Mouse (Mus musculus): ENCODE data around the gene Snupn. TPM values are rescaled to one million over a fixed set of nuclear protein-coding genes. Genes with fewer than 3 reads are reported as not detected.
"Not testable (repeated sequence)": the region's sequence is repeated elsewhere in the genome, so short reads cannot be mapped to it uniquely, and the experiment has no call there.

Snupn gene
- polyA plus RNA-seq, 1 experiment from 2014 or later, result 28.5 TPM

GRCm38 (mm10) chr9:56937223-56938160 is 13.2 kb upstream of the Snupn start, which contains the start of gene Imp3:
Imp3 (plus strand) TSS chr9:56937475.
- whole genome bisulfite sequencing, result under 1% methylated on average over 67 of the region's 73 CpGs
- H3K36me3 ChIP-seq, result peaks cover 2% of the 10 kb centered on the region; the same call in 1 of the 2 replicates

GRCm38 (mm10) chr9:56938374-56938773 is 12.3 kb upstream of the Snupn start:
- ATAC-seq (ENCODE audit: low FRiP score), result no peak
- peak overlapping the region; percentile 91; the same call in 1 of the 2 replicates for H3K27ac ChIP-seq
- 6% methylated on average over 7 of the region's 7 CpGs for WGBS

More at GRCm38 (mm10) chr9:56937223-56938160, 13.2 kb upstream of the Snupn start, which contains the start of gene Imp3:
- peak within 1 kb of the TSS; percentile 89 for H3K4me3 ChIP-seq
- H3K27me3 ChIP-seq, result 0 out of 2 replicates have a peak, but pooled peaks cover 3% of the 10 kb centered on the region
- peak within 1 kb of the TSS; percentile 83 for H3K4me2 ChIP-seq
- peak within 1 kb of the TSS; percentile 91 for H3K27ac ChIP-seq
- H3K9me3 ChIP-seq, result no peaks in the 10 kb centered on the region
- H3K9ac ChIP-seq, result peak within 1 kb of the TSS; percentile 89
- peak; percentile 95 for ATAC-seq (ENCODE audit: low FRiP score)
- H3K4me1 ChIP-seq (replicated peaks), result peaks cover 32% of the 10 kb centered on the region

GRCm38 (mm10) chr9:56947481-56947880 is 3.2 kb upstream of the Snupn start:
- not testable (repeated sequence) for H3K36me3 ChIP-seq; H3K27ac ChIP-seq; H3K9me3 ChIP-seq; H3K4me3 ChIP-seq; H3K9ac ChIP-seq; H3K4me2 ChIP-seq; H3K27me3 ChIP-seq; ATAC-seq (ENCODE audit: low FRiP score)
- H3K4me1 ChIP-seq (replicated peaks), result peaks cover 14% of the 10 kb centered on the region
- WGBS, result 31% methylated on average over 3 of the region's 3 CpGs

More at GRCm38 (mm10) chr9:56938374-56938773, 12.3 kb upstream of the Snupn start:
- Histone ChIP-seq H3K4me1 (replicated peaks) (peaks cover 32% of the 10 kb centered on the region), H3K27me3 (0 out of 2 replicates have a peak, but pooled peaks cover 3% of the 10 kb centered on the region), H3K36me3 (peaks cover 2% of the 10 kb centered on the region; the same call in 1 of the 2 replicates), H3K9ac (peak overlapping the region; percentile 89), H3K4me2 (peak overlapping the region; percentile 83), H3K4me3 (peak overlapping the region; percentile 89), H3K9me3 (no peaks in the 10 kb centered on the region)

GRCm38 (mm10) chr9:56948699-56949098 is 2.0 kb upstream of the Snupn start:
- not testable (repeated sequence) for H3K27me3 ChIP-seq; H3K4me2 ChIP-seq; H3K9ac ChIP-seq; ATAC-seq (ENCODE audit: low FRiP score); H3K27ac ChIP-seq; H3K4me3 ChIP-seq; H3K9me3 ChIP-seq; H3K36me3 ChIP-seq
- 88% methylated on average over 5 of the region's 5 CpGs for WGBS
- peaks cover 14% of the 10 kb centered on the region for H3K4me1 ChIP-seq (replicated peaks)

GRCm38 (mm10) chr9:56949767-56950166 is 911 bp upstream of the Snupn start:
- no peaks in the 10 kb centered on the region for H3K27me3 ChIP-seq
- no peaks in the 10 kb centered on the region for H3K9me3 ChIP-seq
- peak overlapping the region; percentile 59 for H3K4me2 ChIP-seq
- 39% methylated on average over 13 of the region's 13 CpGs for WGBS
- no peak for ATAC-seq (ENCODE audit: low FRiP score)
- H3K4me1 ChIP-seq (replicated peaks), result peaks cover 14% of the 10 kb centered on the region
- no peaks in the 10 kb centered on the region for H3K36me3 ChIP-seq
- peak overlapping the region; percentile 56 for H3K4me3 ChIP-seq
- H3K27ac ChIP-seq, result no peak overlapping the region
- peak overlapping the region; percentile 68 for H3K9ac ChIP-seq

GRCm38 (mm10) chr9:56953562-56953961 is 2.9 kb downstream of the Snupn start:
- Histone ChIP-seq H3K9me3 (no peaks in the 10 kb centered on the region), H3K27me3 (no peaks in the 10 kb centered on the region), H3K4me2 (no peak overlapping the region), H3K4me1 (replicated peaks) (peaks cover 14% of the 10 kb centered on the region), H3K9ac (no peak overlapping the region), H3K4me3 (no peak overlapping the region), H3K36me3 (peaks cover 9% of the 10 kb centered on the region), H3K27ac (no peak overlapping the region)
- no peak for ATAC-seq (ENCODE audit: low FRiP score)
- WGBS, result 97% methylated on average over 1 of the region's 1 CpGs

GRCm38 (mm10) chr9:56956966-56957675 is 6.4 kb downstream of the Snupn start:
- Histone ChIP-seq H3K4me2 (no peak overlapping the region), H3K27ac (no peak overlapping the region), H3K9me3 (no peaks in the 10 kb centered on the region), H3K4me3 (no peak overlapping the region), H3K9ac (no peak overlapping the region), H3K36me3 (peaks cover 28% of the 10 kb centered on the region), H3K27me3 (no peaks in the 10 kb centered on the region), H3K4me1 (replicated peaks) (no peaks in the 10 kb centered on the region)
- no peak for ATAC-seq (ENCODE audit: low FRiP score)
- 90% methylated on average over 7 of the region's 7 CpGs for whole genome bisulfite sequencing

- H3K36me3 ChIP-seq, result peaks cover 43% of the 10 kb centered on the region
- H3K27ac ChIP-seq, result no peak overlapping the region
- no peaks in the 10 kb centered on the region for H3K9me3 ChIP-seq
- H3K27me3 ChIP-seq, result no peaks in the 10 kb centered on the region
- 93% methylated on average over 2 of the region's 2 CpGs for WGBS
- no peak overlapping the region for H3K4me2 ChIP-seq
- H3K4me3 ChIP-seq, result no peak overlapping the region
- no peaks in the 10 kb centered on the region for H3K4me1 ChIP-seq (replicated peaks)
- no peak for ATAC-seq (ENCODE audit: low FRiP score)
- H3K9ac ChIP-seq, result no peak overlapping the region
These were observed 8.0 kb downstream of the Snupn start for GRCm38 (mm10) chr9:56958689-56959088.

GRCm38 (mm10) chr9:56961591-56961990 is 10.9 kb downstream of the Snupn start:
- 95% methylated on average over 3 of the region's 3 CpGs for WGBS
- H3K36me3 ChIP-seq, result peaks cover 51% of the 10 kb centered on the region

GRCm38 (mm10) chr9:56970158-56970557 is 19.5 kb downstream of the Snupn start:
- no peaks in the 10 kb centered on the region for H3K27me3 ChIP-seq
- no peak overlapping the region for H3K4me3 ChIP-seq
- H3K36me3 ChIP-seq, result peaks cover 43% of the 10 kb centered on the region
- H3K9me3 ChIP-seq, result no peaks in the 10 kb centered on the region
- no peak overlapping the region for H3K4me2 ChIP-seq
- ATAC-seq (ENCODE audit: low FRiP score), result no peak
- no peak overlapping the region for H3K9ac ChIP-seq
- H3K27ac ChIP-seq, result no peak overlapping the region
- WGBS, result 92% methylated on average over 2 of the region's 2 CpGs
- H3K4me1 ChIP-seq (replicated peaks), result no peaks in the 10 kb centered on the region

More at GRCm38 (mm10) chr9:56961591-56961990, 10.9 kb downstream of the Snupn start:
- Histone ChIP-seq H3K4me1 (replicated peaks) (no peaks in the 10 kb centered on the region), H3K4me3 (no peak overlapping the region), H3K27ac (no peak overlapping the region), H3K9me3 (no peaks in the 10 kb centered on the region), H3K4me2 (no peak overlapping the region), H3K27me3 (no peaks in the 10 kb centered on the region), H3K9ac (no peak overlapping the region)
- ATAC-seq (ENCODE audit: low FRiP score), result no peak

- Histone ChIP-seq H3K27ac (no peak overlapping the region), H3K36me3 (peaks cover 45% of the 10 kb centered on the region), H3K4me3 (no peak overlapping the region), H3K4me2 (no peak overlapping the region), H3K9me3 (no peaks in the 10 kb centered on the region), H3K9ac (no peak overlapping the region), H3K4me1 (replicated peaks) (no peaks in the 10 kb centered on the region), H3K27me3 (no peaks in the 10 kb centered on the region)
- no peak for ATAC-seq (ENCODE audit: low FRiP score)
- 91% methylated on average over 8 of the region's 8 CpGs for WGBS
These were observed 23.4 kb downstream of the Snupn start for GRCm38 (mm10) chr9:56973960-56974524.

GRCm38 (mm10) chr9:56975199-56975598 is 24.5 kb downstream of the Snupn start:
- Histone ChIP-seq H3K27ac (no peak overlapping the region), H3K27me3 (no peaks in the 10 kb centered on the region), H3K4me3 (no peak overlapping the region), H3K36me3 (peaks cover 54% of the 10 kb centered on the region), H3K9me3 (no peaks in the 10 kb centered on the region), H3K4me1 (replicated peaks) (no peaks in the 10 kb centered on the region), H3K4me2 (no peak overlapping the region), H3K9ac (no peak overlapping the region)
- WGBS, result 83% methylated on average over 3 of the region's 3 CpGs
- ATAC-seq (ENCODE audit: low FRiP score), result no peak

Data from hindbrain, embryonic 13.5 days (tissue).